Mouse (Mus musculus) embryonic facial prominence, embryonic 13.5 days (tissue): ENCODE results near the gene Mpped2. TPM values are rescaled to one million over a fixed set of nuclear protein-coding genes. Genes with fewer than 3 reads are reported as not detected.

Source experiments
- ATAC-seq: fragments of 200-750 bp; cut with Nextera tagmentation; 2 replicates; pipeline ENCODE4 v1.8.0; 2017; ENCODE audit warnings: low read depth; ENCODE audit not compliant: insufficient number of reproducible peaks, insufficient read depth, low FRiP score, low TSS enrichment
- H3K27ac ChIP-seq: fragments of 300-500 bp; sonication (generic); 2 replicates; pipeline ENCODE4 v1.5.1; 2015; ENCODE audit warnings: moderate library complexity, mild to moderate bottlenecking, inconsistent platforms
- H3K27me3 ChIP-seq: fragments of 300-500 bp; sonication (generic); 2 replicates; pipeline ENCODE4 v1.6.1; 2015; ENCODE audit warnings: mild to moderate bottlenecking, inconsistent platforms
- H3K36me3 ChIP-seq: fragments of 300-500 bp; sonication (generic); 2 replicates; pipeline ENCODE4 v1.6.1; 2015; ENCODE audit warnings: mild to moderate bottlenecking, inconsistent platforms
- H3K4me1 ChIP-seq: fragments of 300-500 bp; sonication (generic); 2 replicates; pipeline ENCODE4 v1.6.1; 2015; ENCODE audit warnings: inconsistent platforms
- H3K4me2 ChIP-seq: fragments of 300-500 bp; sonication (generic); 2 replicates; pipeline ENCODE4 v1.6.1; 2015; ENCODE audit warnings: moderate library complexity, mild to moderate bottlenecking, inconsistent platforms
- H3K4me3 ChIP-seq: fragments of 300-500 bp; sonication (generic); 2 replicates; pipeline ENCODE4 v1.5.1; 2015; ENCODE audit warnings: mild to moderate bottlenecking, inconsistent platforms
- H3K9ac ChIP-seq: fragments of 300-500 bp; sonication (generic); 2 replicates; pipeline ENCODE4 v1.6.1; 2015; ENCODE audit warnings: mild to moderate bottlenecking, inconsistent platforms
- H3K9me3 ChIP-seq: fragments of 300-500 bp; sonication (generic); 2 replicates; pipeline ENCODE4 v1.6.1; 2016; ENCODE audit warnings: inconsistent platforms
- WGBS: fragments of 180-500 bp; shearing (Covaris S2); methylation state at CpG from one replicate; pipeline ENCODE4 v1.1.7; 2015; ENCODE audit warnings: mixed read lengths; 5-methylcytosine and 5-hydroxymethylcytosine counted together
- polyA plus RNA-seq: library from polyadenylated mRNA; unstranded; fragments of >200 nt; fragmentation: Nextera tagmentation; extraction: Ambion mirVana; gene quantifications from 2 replicates; pipeline ENCODE4 v1.2.1, GENCODE M21; 2015

Gene Mpped2
- polyA plus RNA-seq, 1 experiment from 2014 or later, result 115 TPM

DNA sequence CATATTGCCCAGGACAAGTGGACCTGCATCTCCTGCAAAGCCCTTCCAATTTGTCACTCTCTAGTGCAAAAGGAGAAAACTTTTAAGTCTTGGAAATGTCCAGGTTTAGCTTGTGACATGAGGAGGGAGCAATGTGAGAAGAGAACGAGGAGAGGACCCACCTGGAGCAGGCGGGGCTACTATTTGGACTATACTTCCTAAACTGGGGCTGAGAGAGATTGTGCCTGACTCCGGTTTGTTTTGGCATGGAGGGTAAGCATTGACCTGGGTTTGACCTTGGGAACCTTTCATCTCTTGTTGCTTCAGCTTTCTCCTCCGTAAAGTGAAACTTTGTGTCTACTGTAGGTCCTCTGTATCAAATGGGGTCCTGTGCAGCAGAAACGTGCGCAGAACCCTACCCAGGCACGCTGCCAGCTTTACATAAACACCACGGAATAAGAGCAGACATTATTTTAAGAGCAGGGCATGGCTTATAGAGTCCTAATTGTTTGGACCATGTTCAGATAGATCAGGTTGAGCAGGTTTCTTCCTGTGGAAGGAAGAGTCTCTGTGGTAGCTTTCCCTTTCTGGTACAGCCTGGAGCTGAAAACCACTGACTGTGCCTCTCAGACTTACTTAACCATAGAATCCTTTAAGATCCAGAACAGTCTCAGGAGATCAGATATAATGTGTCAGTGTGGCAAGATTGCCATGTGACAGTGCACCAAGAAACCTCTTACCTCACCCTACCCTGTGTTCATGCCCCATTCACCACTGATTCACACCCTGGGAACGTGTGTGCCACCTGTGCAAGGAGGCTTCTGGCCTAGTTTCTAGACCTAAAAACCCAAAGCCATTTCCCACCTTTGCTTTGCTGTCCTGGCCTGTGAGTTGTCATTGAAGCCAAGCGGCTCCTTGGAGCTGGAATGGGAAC, 152.0 kb downstream of the Mpped2 start:
- no peak overlapping the region for H3K4me3 ChIP-seq
- H3K36me3 ChIP-seq, result no peaks in the 10 kb centered on the region
- ATAC-seq, result peak; percentile 83
- no peak overlapping the region for H3K9ac ChIP-seq
- H3K9me3 ChIP-seq, result no peaks in the 10 kb centered on the region
- H3K4me1 ChIP-seq, result peaks cover 28% of the 10 kb centered on the region
- no peak overlapping the region; the same call in 1 of the 2 replicates for H3K4me2 ChIP-seq
- no peaks in the 10 kb centered on the region for H3K27me3 ChIP-seq
- 46% methylated on average over 10 of the region's 10 CpGs for WGBS
- peak overlapping the region; percentile 76 for H3K27ac ChIP-seq

DNA sequence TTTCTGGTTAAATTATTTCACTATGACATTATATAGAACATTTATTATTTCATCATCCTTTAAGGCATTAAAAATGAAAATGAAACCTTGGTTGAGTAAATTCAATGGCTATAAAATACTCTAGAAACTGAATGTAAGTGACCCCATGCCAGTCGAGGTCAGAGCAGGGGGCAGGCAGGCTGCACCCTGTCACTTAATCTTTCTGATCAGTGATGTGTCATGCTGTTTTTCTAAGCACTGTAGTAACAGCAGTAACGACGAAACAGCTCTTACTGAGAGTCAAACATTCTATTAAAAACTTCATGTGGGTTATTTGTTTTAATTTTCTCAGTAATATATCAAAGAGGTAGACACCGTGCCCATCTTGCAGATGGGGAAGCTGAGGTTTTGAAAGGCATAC, 153.4 kb downstream of the Mpped2 start:
- ATAC-seq, result no peak
- H3K9me3 ChIP-seq, result no peaks in the 10 kb centered on the region
- no peak overlapping the region for H3K4me2 ChIP-seq
- H3K27me3 ChIP-seq, result no peaks in the 10 kb centered on the region
- H3K4me3 ChIP-seq, result no peak overlapping the region
- 56% methylated on average over 4 of the region's 4 CpGs for WGBS
- no peak overlapping the region for H3K9ac ChIP-seq
- H3K36me3 ChIP-seq, result no peaks in the 10 kb centered on the region
- H3K27ac ChIP-seq, result peak overlapping the region; percentile 45; the same call in 1 of the 2 replicates
- peaks cover 28% of the 10 kb centered on the region for H3K4me1 ChIP-seq

GRCm38 (mm10) chr2:106849389-106849788, 156.3 kb downstream of the Mpped2 start:
- Histone ChIP-seq H3K4me1 (peaks cover 34% of the 10 kb centered on the region), H3K9me3 (no peaks in the 10 kb centered on the region), H3K27me3 (no peaks in the 10 kb centered on the region), H3K27ac (no peak overlapping the region), H3K36me3 (no peaks in the 10 kb centered on the region), H3K4me3 (no peak overlapping the region), H3K4me2 (no peak overlapping the region), H3K9ac (no peak overlapping the region)
- ATAC-seq, result no peak
- 59% methylated on average over 9 of the region's 9 CpGs for WGBS

- no peak overlapping the region for H3K4me2 ChIP-seq
- H3K9ac ChIP-seq, result no peak overlapping the region
- 0 out of 2 replicates have a peak overlapping the region, but pooled peaks have one; percentile 11 for H3K27ac ChIP-seq
- no peaks in the 10 kb centered on the region for H3K27me3 ChIP-seq
- H3K4me1 ChIP-seq, result peaks cover 41% of the 10 kb centered on the region
- no peak overlapping the region for H3K4me3 ChIP-seq
- 80% methylated on average over 8 of the region's 8 CpGs for WGBS
- H3K36me3 ChIP-seq, result no peaks in the 10 kb centered on the region
- ATAC-seq, result no peak
- H3K9me3 ChIP-seq, result no peaks in the 10 kb centered on the region
Observed at GRCm38 (mm10) chr2:106851515-106851914, 158.4 kb downstream of the Mpped2 start.

DNA sequence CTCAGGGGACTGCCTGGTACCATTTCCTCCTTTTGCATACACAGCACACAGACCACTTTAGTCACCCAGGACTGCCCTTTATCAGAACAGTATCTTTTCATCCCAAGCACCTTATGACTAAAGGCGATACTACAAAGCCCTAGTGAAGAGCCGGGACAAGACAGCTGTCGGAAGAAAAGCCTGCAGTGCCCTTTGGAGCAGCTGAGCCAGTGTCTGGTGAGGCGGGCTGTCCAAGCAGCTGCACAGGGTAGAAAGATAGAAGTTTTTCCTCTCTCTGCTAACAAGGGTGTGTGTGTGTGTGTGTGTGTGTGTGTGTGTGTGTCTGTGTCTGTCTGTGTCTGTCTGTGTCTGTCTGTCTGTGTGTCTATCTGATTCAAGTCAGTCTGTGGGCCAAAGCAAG, 161.1 kb downstream of the Mpped2 start:
- ATAC-seq, result no peak
- 62% methylated on average over 4 of the region's 4 CpGs for WGBS
- Histone ChIP-seq H3K27ac (no peak overlapping the region), H3K4me1 (peaks cover 64% of the 10 kb centered on the region), H3K4me2 (no peak overlapping the region), H3K4me3 (no peak overlapping the region), H3K9ac (no peak overlapping the region), H3K9me3 (no peaks in the 10 kb centered on the region), H3K36me3 (no peaks in the 10 kb centered on the region), H3K27me3 (no peaks in the 10 kb centered on the region)

DNA sequence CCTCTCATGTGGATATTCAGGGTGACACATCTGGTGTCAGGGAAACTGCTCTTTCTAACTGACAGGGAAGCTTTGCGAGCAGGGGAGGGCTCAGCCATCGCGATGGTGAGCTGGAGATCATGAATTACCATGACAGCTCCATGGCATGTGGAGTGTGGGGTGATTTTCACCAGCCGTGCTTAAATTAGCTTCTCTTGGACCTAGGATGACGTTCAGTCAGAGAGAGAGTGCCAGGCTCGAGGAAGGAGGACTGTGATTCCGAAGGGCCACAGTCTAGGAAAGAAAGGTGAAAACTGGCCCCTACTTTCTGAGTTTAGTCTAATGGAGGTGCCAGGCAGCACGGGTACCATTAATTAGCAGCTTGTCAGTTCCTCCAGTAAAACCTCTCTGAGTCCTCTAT, 161.7 kb downstream of the Mpped2 start:
- H3K9me3 ChIP-seq, result no peaks in the 10 kb centered on the region
- H3K36me3 ChIP-seq, result no peaks in the 10 kb centered on the region
- peaks cover 64% of the 10 kb centered on the region for H3K4me1 ChIP-seq
- H3K9ac ChIP-seq, result 0 out of 2 replicates have a peak overlapping the region, but pooled peaks have one; percentile 3
- H3K4me3 ChIP-seq, result no peak overlapping the region
- no peaks in the 10 kb centered on the region for H3K27me3 ChIP-seq
- WGBS, result 52% methylated on average over 8 of the region's 8 CpGs
- H3K27ac ChIP-seq, result no peak overlapping the region
- H3K4me2 ChIP-seq, result no peak overlapping the region
- ATAC-seq, result no peak

- H3K36me3 ChIP-seq, result no peaks in the 10 kb centered on the region
- H3K4me3 ChIP-seq, result no peak overlapping the region
- no peak overlapping the region for H3K4me2 ChIP-seq
- no peaks in the 10 kb centered on the region for H3K9me3 ChIP-seq
- 63% methylated on average over 13 of the region's 13 CpGs for WGBS
- H3K27me3 ChIP-seq, result no peaks in the 10 kb centered on the region
- no peak overlapping the region for H3K9ac ChIP-seq
- peaks cover 67% of the 10 kb centered on the region for H3K4me1 ChIP-seq
- ATAC-seq, result no peak
- no peak overlapping the region for H3K27ac ChIP-seq
Observed at GRCm38 (mm10) chr2:106855184-106855583, 162.1 kb downstream of the Mpped2 start.

GRCm38 (mm10) chr2:106855623-106856350, 162.7 kb downstream of the Mpped2 start:
- ATAC-seq, result no peak

DNA sequence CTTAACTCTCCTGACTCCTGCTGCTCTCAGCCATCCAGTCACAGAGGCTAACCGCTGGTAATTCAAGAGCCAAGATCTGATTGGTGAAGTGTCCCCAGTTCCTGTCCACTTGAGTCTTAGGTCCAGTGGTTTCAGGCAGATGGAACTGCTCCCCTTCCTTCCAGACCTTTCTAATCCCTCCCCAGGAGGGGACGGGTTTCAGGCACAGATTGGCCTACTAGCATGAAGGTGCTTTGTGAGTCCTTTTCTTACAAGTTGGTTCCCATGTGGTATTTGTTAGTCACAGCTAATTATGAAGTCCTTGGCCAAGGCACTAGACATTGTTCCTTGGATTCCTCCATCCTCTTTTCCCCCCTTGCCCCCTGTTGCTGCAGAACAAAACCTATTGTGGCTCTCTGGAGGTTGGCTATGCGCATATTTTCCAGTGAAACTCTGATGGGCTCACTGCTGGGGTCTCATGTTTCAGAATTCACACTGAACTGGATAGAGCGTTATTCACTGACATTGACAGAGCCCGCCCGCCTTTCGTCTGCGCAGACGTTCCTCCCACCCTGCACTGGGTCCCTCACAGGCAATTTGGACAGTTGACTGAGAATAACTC, 163.4 kb downstream of the Mpped2 start:
- Histone ChIP-seq H3K27ac (peak overlapping the region; percentile 83), H3K9ac (0 out of 2 replicates have a peak overlapping the region, but pooled peaks have one; percentile 38), H3K36me3 (no peaks in the 10 kb centered on the region), H3K4me2 (peak overlapping the region; percentile 32), H3K9me3 (no peaks in the 10 kb centered on the region), H3K27me3 (no peaks in the 10 kb centered on the region), H3K4me1 (peaks cover 78% of the 10 kb centered on the region), H3K4me3 (no peak overlapping the region)
- 18% methylated on average over 9 of the region's 9 CpGs for WGBS
- ATAC-seq, result peak; percentile 71

More at GRCm38 (mm10) chr2:106855623-106856350, 162.7 kb downstream of the Mpped2 start:
- Histone ChIP-seq H3K9ac (0 out of 2 replicates have a peak overlapping the region, but pooled peaks have one; percentile 38), H3K27me3 (no peaks in the 10 kb centered on the region), H3K27ac (peak overlapping the region; percentile 83), H3K4me1 (peaks cover 72% of the 10 kb centered on the region), H3K36me3 (no peaks in the 10 kb centered on the region), H3K9me3 (no peaks in the 10 kb centered on the region), H3K4me3 (no peak overlapping the region), H3K4me2 (0 out of 2 replicates have a peak overlapping the region, but pooled peaks have one; percentile 16)
- 41% methylated on average over 12 of the region's 12 CpGs for WGBS

- Histone ChIP-seq H3K4me1 (peaks cover 78% of the 10 kb centered on the region), H3K27me3 (no peaks in the 10 kb centered on the region), H3K9ac (no peak overlapping the region), H3K4me2 (peak overlapping the region; percentile 32), H3K9me3 (no peaks in the 10 kb centered on the region), H3K4me3 (no peak overlapping the region), H3K36me3 (no peaks in the 10 kb centered on the region), H3K27ac (peak overlapping the region; percentile 83)
- 78% methylated on average over 4 of the region's 4 CpGs for WGBS
- no peak for ATAC-seq
Observed at GRCm38 (mm10) chr2:106857258-106857657, 164.2 kb downstream of the Mpped2 start.

DNA sequence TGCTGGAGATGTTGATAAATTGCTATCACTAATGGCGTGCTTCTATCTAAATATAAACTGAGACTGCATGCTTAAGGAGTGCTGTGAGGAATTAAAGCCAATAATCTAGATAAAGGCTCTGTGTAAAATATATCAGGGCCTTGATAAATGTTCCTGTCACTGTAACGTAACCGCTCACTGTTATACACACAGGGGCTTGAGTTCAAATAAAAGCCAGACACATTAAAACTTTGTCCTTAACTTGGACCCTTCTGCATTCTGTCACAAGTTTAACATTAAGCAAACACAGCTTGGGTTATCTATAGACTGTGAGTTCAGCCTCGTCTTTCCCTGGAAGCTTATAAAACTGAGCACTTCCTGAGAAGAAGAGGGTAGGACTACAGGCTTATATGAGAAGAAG, 164.6 kb downstream of the Mpped2 start:
- H3K4me1 ChIP-seq, result peaks cover 78% of the 10 kb centered on the region
- H3K36me3 ChIP-seq, result no peaks in the 10 kb centered on the region
- H3K27ac ChIP-seq, result peak overlapping the region; percentile 83
- H3K9ac ChIP-seq, result no peak overlapping the region
- H3K9me3 ChIP-seq, result no peaks in the 10 kb centered on the region
- WGBS, result 59% methylated on average over 4 of the region's 4 CpGs
- ATAC-seq, result no peak
- H3K4me3 ChIP-seq, result no peak overlapping the region
- H3K4me2 ChIP-seq, result no peak overlapping the region
- H3K27me3 ChIP-seq, result no peaks in the 10 kb centered on the region
